Mouse (Mus musculus): Measurements from ENCODE around the gene Klk8.

The Klk8 gene

GRCm38 (mm10) chr7:43791591-43791990, 5.8 kb upstream of the Klk8 start, which contains the start of gene Klk9:
Gene Klk9, plus strand, starts transcription at chr7:43791891.
- no peak for DNase-seq (ENCODE audit: low read depth, low spot score)

DNA sequence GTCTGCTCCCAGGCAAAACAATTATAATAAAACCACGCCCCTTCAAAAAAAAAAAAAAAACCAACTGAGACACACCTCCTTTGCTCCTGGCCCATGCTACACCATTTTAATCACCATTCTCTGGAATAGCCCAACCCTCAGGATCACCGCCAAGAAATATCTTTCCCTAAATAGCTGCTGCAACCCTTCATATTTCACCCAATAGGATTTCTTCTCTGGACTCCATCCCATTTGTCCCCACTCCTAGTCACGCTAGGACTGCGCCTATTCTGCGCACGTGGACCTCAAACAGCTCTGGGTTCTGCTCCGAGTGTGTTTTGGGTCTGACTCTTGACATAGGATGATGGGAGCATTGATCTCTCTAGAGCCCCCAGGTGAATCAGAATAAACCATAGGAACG, 1.0 kb upstream of the Klk8 start:
- no peak for DNase-seq (ENCODE audit: low read depth, low spot score)

DNA sequence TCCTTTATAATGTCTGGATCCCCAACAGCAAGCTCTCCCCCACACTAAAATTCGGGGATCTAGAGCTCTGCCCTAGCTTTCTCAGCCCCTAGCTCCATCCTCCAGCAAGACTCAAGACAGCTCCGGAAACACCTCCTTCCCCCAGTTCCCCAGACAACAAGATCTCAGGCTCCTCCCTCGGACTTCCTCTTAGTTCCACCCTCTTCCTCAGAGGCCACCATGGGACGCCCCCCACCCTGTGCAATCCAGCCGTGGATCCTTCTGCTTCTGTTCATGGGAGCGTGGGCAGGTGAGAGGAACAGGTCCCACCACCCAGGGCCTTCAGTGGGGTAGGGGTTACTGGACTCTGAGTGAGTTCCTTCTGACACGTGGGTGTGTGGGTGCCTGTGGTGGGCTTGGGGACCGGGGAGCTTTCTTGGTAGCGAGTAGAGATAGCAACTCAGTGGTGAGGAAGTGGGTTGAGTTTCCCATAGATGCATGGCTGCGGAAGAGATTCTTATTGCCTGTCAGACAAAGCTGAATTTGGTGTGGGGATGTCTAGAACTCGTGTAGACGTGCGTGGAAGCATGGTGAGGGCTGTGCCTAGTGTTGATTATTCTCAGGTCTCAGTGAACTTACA, 576 bp downstream of the Klk8 start:
- DNase-seq (ENCODE audit: low read depth, low spot score), result peak; percentile 7

- no peak for DNase-seq (ENCODE audit: low read depth, low spot score)
Observed at GRCm38 (mm10) chr7:43799876-43800275, 2.5 kb downstream of the Klk8 start.

- DNase-seq (ENCODE audit: low read depth, low spot score), result no peak
Observed at GRCm38 (mm10) chr7:43810994-43811393, 13.6 kb downstream of the Klk8 start, which contains the start of gene Klk7. Gene Klk7, plus strand, starts transcription at chr7:43811294.

- no peak for DNase-seq (ENCODE audit: low read depth, low spot score)
Observed at GRCm38 (mm10) chr7:43815211-43815610, 17.8 kb downstream of the Klk8 start.

- no peak for DNase-seq (ENCODE audit: low read depth, low spot score)
Observed at GRCm38 (mm10) chr7:43816746-43817145, 19.4 kb downstream of the Klk8 start.

GRCm38 (mm10) chr7:43821581-43821980, 24.2 kb downstream of the Klk8 start:
- no peak for DNase-seq (ENCODE audit: low read depth, low spot score)

DNA sequence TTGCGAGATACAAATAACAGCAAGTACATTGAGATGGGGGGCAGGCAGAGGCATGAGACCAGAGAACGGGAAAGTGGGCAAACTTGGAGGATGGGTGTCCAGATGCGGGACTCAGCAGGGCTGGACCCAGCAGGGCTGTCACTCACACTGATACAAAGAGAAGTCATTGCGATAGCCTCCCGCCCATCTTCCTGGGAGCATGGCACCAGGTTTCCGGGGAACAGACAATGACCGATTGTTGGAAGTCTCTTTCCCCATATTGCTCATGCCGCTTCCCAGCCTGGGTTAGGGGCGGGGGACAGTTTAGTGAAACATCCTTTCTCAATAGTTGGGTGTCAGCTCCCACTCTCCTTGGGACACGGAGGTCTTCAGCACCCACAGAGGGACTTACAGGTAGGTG, 26.8 kb downstream of the Klk8 start, which contains the start of gene Klk6:
Klk6 (plus strand) TSS at position 301 of the 400 bp plus-strand sequence.
- no peak for DNase-seq (ENCODE audit: low read depth, low spot score)

GRCm38 (mm10) chr7:43826056-43826455, 28.7 kb downstream of the Klk8 start:
- DNase-seq (ENCODE audit: low read depth, low spot score), result no peak

GRCm38 (mm10) chr7:43827706-43828105, 30.3 kb downstream of the Klk8 start:
- no peak for DNase-seq (ENCODE audit: low read depth, low spot score)

DNA sequence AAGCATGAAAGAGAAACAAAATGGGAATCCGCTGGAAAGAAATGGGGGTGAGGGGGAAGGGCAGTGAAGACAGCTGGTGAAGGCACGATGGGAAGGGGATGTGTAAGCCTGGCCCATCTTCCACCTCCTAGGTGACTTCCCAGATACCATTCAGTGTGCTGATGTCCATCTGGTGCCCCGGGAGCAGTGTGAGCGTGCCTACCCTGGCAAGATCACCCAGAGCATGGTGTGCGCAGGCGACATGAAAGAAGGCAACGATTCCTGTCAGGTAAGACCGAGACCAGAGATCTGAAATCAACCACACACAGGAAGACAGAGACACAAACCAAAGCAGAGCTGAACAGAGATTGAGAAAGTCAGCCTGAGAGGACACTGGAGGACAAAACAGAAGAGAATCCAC, 31.6 kb downstream of the Klk8 start:
- DNase-seq (ENCODE audit: low read depth, low spot score), result no peak

- no peak for DNase-seq (ENCODE audit: low read depth, low spot score)
Observed at GRCm38 (mm10) chr7:43841701-43842100, 44.3 kb downstream of the Klk8 start, which contains the start of gene Klk5. Gene Klk5, plus strand, starts transcription at chr7:43841971.

- no peak for DNase-seq (ENCODE audit: low read depth, low spot score)
Observed at GRCm38 (mm10) chr7:43843801-43844200, 46.4 kb downstream of the Klk8 start.

GRCm38 (mm10) chr7:43851616-43852015, 54.2 kb downstream of the Klk8 start:
- no peak for DNase-seq (ENCODE audit: low read depth, low spot score)
